Mouse (Mus musculus): ENCODE measurements around the gene Spryd3.
"Not testable (repeated sequence)": the region's sequence is repeated elsewhere in the genome, so short reads cannot be mapped to it uniquely, and the experiment has no call there.

Spryd3 gene

DNA sequence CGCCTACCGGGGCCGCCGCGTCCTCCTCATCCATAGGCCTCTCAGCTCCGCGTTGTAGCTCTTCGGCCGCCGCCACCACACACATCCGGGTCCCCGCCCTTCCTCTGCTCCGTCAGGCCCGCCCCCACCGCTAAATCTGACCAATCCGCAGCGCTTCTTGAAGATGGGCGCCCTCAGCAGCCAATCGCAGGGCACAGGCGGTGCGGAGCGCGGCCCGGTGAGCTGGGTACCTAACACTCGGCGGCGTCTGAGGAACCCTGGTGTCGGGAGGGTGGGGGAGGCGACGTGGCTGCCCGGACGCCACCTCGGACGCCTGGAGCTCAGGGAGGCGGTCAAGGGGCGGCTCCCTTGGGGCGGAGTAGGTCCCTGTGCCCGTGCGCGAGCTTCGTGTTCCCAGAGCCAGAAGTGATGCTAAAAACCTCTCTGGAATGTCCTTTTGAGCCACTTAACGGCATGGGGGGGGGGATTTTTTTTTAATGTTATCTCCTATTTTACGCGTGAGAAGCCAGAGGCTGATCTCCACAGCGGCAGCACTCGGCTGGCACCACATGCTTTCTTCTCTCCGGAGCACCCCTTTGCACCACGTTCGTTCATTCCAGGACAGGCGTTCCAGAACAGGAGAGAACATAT lies at the start of gene Spryd3:
TSS of gene Spryd3 (minus strand) at position 106 of the 630 bp plus-strand sequence.
- DNase-seq: peak; percentile 96 to 99

GRCm38 (mm10) chr15:102183076-102183475 lies 47.0 kb upstream of the Spryd3 start:
- DNase-seq: no peak

GRCm38 (mm10) chr15:102179924-102180323 lies 43.9 kb upstream of the Spryd3 start:
- no peak for DNase-seq

GRCm38 (mm10) chr15:102179106-102179505 lies 43.1 kb upstream of the Spryd3 start:
- DNase-seq: no peak

DNA sequence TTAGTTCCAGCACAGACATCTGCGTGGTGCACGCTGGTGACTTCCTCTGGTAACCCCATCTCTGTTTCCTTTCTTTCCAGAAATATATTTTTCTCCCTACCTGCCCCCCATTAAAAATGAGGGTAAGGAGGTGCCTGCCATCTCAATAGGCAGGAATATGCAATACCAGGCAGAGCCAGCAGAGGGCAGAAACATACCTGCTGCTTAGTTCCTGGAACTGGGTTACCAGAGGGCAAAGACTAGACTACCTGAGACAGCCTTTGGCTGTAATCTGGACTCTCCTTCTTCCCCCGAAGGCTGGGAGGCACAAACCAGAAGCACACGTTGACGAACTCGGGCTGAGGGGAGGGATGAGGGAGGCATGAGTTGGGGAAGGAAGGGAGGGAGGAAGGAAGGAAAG lies 42.2 kb upstream of the Spryd3 start:
- DNase-seq: peak; percentile 90 to 91

GRCm38 (mm10) chr15:102177417-102177816 lies 41.4 kb upstream of the Spryd3 start:
- DNase-seq: peak in 1 of 2 experiments; percentile 13

- DNase-seq: no peak
Observed at GRCm38 (mm10) chr15:102176571-102177316, 40.7 kb upstream of the Spryd3 start.

- DNase-seq: no peak
Observed at GRCm38 (mm10) chr15:102175736-102176319, 39.8 kb upstream of the Spryd3 start.

- no peak for DNase-seq
Observed at GRCm38 (mm10) chr15:102173581-102173980, 37.5 kb upstream of the Spryd3 start.

- no peak for DNase-seq
Observed at GRCm38 (mm10) chr15:102169064-102169463, 33.0 kb upstream of the Spryd3 start.

DNA sequence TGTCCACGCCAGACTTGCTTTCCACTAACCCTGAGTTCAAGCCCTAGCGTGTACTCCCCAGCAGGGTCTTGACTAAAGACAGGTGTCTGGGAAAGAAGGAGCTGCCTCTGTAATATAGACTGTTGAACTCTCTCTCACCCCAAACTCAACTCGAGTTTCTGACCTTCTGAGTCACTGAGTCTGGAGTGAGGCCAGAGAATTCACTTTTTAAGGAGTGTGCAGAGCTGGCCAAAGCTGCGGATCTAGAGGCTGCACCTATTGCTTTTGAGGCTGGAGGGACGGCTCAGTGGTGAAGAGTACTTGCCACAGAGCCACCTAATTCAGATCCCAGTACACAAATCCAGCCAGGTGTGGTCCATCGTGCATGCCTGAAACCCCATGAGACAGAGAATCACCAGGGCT lies 31.6 kb upstream of the Spryd3 start:
- no peak for DNase-seq

DNA sequence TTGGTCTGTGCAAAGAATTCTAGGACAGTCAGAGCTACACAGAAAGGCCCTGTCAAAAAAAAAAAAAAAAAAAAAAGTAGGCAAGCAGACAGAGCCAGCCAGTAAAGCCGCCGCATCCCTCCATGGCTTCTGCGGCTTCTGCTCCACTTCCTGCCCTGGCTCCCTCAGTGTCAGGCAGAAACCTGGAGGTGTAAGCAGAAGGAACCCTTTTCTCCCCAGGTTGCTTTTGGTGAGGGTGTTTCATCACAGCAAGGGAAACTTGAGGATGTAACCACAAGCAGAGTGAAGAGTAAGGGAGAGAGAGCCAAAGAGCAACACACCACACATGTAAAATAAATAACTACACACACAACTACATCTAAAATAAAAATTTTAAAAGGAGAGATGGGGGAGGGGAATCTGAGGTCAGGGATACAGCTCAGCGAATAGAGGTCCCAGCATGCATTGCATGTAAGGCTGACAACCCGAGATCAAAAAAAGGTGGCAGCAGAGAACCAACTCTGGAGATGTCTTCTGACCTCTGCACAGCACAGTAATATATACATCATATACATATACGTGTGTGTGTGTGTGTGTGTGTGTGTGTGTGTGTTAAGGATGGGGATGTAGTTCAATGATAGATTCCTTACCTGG lies 29.6 kb upstream of the Spryd3 start:
- no peak for DNase-seq

DNA sequence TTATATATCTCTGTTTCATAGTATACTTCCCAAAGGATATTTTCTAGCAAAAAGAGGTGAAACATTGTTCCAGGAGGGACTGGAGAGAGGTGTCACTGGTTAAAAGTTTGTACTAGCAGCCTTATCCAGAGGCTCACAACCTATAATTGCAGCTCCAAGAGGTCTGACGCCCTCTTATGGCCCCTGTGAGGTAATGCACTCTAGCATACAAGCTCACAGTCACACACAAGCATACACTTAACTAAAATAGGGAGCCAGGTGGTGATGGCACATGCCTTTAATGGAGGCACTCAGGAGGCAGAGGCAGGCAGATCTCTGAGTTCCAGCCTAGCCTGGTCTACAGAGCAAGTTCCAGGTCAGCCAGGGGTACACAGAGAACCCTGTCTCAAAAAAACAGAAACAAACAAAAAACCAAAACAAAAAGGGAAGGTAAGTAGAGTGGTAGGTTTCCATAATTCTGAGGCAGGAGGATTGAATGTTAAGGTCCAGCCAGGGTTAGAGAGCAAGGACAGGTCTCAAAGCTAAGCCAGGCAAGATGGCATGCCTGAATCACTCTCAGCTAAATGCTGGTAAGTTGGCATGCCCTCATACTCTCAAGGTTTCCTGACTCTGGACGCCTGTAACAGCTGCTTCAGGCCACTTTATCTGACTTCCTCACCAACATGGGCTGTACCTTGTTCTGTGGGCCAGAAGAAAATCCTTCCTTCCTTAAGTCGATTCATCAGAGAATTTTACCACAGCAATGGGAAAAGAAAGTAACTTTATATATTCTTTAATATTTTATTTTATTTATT lies 28.1 kb upstream of the Spryd3 start:
- DNase-seq: no peak

DNA sequence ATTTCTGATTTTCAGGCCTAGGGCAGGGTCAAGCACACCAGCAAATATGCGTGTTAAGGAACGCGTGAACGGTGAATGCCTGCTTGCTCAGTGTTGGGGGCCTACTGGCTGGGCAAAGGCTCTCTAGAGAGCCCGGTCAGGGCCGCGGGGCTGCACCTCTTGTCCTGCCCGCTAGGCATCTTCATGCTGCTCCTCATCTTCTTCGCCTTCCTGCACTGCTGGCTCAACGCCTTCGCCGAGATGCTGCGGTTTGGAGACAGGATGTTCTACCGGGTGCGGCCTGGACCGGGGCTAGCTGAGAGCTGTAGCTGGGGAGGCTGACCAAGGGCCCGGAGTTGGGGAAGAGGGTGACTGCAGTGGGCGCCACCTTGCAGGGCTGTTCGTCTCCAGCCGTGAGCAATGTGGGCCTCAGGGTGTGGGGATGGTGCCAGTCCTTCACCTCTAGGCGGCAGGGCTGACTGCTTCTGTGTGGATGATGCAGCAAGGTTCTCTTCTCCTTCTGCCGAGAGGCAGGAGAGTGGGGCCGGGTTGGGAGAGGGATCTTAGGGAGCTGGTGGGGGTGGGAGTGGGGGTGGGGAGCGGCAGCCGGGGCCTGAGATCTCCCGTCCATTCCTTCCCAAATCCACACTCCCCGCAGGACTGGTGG lies 24.5 kb upstream of the Spryd3 start:
- DNase-seq: no peak

DNA sequence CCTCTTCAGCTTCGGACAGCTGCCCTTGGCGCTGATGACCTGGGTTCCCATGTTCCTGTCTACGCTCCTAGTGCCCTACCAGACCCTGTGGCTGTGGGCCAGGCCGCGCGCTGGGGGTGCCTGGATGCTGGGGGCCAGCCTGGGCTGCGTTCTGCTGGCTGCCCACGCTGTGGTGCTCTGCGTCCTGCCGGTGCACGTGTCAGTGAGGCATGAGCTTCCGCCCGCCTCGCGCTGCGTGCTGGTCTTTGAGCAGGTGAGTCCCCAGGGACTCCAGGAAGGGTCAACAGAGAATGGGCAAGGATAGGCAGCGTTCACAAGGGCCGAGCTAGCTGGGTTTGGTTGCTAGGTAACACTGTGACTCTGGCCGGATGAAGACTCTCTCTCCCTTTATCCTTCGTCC lies 20.8 kb upstream of the Spryd3 start:
- no peak for DNase-seq

DNA sequence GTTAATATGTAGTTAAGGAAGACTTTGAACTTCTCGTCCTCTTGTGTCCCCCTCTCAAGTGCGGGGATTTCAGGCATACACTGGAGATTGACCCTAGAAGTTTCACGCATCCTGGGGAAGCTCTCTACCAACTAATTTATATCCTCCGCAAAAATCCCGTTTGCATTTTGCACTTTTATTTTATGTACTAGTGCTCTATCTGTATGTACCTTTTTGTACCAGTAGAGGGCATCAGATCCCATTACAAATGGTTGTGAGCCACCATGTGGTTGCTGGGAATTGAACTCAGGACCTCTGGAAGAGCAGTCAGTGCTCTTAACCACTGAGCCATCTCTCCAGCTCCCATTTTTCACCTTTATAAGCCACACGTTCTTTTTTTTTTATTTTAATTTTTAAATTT lies 19.0 kb upstream of the Spryd3 start:
- not testable (repeated sequence) for DNase-seq

DNA sequence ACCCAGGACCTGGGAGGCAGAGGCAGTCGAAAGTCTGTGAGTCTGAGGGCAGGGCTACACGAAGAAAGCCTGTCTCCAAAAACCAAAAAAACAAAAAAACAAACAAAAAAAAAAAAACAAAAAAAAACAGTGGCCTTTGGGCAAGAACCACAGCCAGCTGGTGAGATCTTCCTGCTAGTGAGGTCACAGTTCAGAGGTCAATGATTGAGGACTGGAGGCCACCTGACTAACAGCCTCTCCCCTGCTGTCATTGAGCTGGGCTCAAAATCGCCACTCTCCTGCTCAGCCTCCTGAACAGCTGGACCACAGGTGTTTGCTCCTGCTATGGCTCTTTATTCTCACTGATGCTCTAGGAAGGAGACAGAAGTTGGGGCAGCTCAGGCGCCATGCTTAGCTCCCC lies 16.6 kb upstream of the Spryd3 start:
- no peak for DNase-seq

DNA sequence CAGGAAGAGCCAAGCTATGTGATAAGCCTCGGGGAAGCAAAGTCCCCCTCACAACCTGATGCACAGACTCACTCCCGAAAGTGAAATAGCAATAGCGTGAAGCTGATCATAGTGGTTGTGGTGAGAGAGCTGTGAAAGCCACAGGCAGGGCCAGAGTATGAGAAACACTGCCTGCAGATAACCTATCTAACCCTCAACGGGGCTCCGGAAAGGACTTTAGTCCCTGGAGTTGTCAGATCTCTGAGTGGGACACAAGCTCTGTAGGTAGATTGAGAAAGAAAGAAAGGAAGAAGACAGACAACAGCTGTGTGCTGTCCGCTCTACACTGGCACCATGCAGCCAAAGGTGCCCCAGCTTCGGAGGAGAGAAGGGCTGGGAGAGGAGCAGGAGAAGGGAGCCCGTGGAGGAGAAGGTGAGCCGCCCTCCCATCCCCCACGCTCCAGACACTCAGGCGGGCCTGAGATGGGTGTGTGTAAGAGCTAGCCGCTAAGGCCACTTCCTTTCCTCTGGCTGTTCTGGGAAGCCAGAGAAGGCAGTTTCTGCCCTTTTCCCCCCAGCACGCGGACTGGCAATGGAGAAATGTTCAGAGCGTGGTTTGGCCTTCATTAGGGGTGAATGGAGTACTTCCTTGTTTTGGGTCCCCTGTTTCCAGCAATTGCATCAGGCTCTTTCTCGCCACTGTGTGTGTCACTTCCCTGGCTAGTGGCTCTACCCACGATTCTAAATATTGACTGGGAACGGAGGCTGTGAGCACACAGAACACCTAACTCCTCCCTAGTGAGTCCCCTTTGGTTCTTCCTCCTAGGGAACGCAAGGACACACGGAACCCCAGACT lies 14.5 kb upstream of the Spryd3 start, which contains the start of gene Soat2:
TSS of gene Soat2 (plus strand) at position 226 of the 835 bp plus-strand sequence.
- DNase-seq: no peak

GRCm38 (mm10) chr15:102149561-102149960 lies 13.5 kb upstream of the Spryd3 start:
- no peak for DNase-seq

GRCm38 (mm10) chr15:102147674-102148402 lies 11.8 kb upstream of the Spryd3 start:
- DNase-seq: no peak

DNA sequence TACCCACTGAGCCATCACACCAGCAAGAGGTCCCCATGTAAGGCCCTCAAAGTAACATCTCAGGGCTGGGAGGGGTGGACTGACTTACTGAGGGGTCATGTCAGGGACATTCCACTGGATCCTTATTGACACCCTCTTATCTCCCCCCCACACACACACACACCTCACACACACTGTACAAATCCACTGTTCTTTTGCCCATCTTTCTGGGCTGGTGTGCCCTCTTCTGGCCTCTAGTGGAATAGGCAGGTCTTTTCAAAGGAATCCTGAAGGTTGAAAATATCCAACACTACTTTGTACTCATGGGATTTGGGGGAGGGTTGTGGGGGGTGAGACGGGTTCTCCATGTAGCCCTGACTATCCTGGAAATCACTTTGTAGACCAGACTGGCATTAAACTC lies 10.8 kb upstream of the Spryd3 start:
- DNase-seq: peak; percentile 59 to 75
